Mouse (Mus musculus): ENCODE results near the gene Igsf21.

Igsf21 gene

DNA sequence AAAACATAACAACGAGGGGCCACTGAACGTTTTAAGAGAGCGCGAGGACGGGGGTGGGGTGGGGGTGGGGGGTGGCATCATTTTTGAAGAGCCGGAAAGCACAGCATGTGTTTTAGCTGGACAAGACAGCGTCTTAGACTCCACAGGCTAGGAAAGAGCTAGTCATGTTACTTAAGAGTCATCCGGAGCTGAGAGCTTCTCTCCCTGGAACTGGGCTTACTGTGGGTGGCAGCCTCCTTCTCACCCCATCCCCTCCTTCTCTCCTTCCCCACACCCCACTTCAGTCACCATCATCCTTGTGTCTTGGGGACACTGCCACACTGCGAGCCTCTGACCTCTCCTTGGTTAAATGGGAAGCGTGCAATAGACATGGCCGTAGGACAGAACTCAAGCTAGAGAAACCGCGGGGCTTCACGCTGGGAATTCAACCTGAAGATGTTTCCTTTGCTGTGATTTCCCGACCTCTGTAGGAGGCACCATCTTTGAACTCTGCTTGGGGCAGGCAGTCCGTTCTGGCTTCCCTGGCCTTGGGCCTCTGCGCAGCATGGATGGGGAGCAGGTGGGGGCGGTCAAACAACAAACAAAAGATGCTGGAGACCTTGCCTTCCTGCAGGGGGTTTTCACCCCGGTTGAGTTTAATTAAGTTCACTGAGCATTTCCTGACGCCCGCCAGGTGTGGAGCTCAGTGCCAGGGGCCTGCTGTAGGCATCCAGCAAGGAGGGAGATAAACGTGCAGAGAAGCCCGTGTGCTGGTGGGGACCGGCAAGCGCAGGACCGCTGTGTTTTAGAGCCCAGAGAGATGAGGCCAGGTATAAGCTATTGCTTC, 207.8 kb downstream of the Igsf21 start:
- no peak for DNase-seq

DNA sequence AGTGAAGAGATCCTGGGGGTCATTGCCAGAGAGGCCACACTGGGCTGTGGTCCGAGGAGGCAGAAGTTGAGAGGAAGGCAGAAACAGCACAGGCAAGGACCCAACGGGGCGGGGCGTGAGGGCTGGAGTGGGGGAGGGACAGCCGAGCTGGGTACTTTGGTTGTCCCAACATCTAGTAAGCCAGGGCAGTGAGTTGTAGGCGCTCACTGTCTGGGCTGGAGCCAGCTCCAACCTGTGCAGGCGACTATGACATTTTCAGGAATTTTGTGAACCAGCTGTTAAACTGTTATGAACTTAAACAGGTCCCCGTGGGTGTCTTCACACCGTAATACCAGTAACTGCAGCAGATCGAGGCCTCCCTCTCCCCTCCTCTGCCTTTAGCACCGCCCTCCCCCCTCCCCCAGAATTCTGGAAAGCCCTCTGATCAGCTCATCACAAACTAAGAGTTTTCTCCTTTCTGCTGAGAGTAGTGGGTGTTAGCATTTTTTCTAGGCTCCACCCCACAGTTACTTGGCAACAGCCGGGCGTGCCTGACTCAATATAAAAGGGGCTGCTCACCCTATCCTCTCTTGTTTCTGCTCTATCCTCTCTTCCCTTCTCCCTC, 208.7 kb downstream of the Igsf21 start:
- DNase-seq: peak; percentile 64

DNA sequence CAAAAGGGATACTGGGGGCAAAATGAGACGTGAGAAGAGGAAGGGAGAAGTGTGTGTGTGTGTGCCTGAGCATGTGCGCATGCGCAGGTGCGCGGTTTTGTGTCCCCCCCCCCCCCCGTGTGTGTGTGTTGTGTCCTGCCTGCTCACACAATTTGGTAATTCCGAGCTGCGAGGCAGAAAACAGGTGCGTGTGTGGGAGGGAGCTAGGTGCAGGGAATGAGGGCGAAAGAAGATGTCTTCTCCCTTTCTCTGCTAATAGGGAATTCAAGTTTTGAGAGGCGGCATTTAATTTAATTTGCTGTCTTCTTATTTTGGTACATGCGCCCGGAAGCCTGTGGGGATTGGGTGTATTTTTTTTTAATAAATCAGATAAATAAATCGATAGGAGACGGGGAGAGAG, 211.4 kb downstream of the Igsf21 start:
- no peak for DNase-seq

DNA sequence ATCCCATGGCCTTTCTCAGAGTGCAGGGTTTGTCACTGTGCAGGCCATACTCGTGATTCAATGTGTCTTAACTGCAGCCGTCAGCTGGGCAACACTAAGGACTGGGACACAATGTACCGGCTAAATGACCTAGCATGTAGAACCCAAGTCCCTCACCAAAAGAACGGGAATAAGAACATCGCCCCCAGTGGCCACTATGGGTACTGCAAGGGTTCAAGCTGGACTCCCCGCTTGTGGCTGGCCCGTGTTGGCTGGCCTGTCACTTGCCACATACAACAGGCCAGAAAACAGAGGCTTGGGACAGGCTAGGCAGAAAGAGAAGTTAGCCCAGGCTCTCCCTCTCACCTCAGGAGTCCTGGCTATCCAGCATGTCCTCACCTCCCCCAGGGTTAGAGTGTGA, 213.2 kb downstream of the Igsf21 start:
- DNase-seq: no peak

DNA sequence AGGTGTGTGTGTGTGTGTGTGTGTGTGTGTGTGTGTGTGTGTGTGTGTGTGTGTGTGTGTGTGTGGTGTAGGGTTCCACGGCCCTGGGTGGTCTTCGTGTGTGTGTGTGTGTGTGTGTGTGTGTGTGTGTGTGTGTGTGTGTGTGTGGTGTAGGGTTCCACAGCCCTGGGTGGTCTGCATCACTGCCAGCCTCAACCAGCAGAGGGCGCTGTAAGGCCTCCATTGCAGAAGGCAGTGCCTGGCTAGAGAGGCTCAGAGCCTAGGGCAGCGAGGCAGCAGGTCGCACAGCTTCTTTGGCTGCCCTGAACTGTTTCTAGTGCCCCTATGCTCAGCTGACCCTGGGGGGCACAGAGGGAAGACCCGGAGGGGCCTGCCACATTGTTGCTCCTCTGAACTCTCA, 216.2 kb downstream of the Igsf21 start:
- peak; percentile 34 for DNase-seq

DNA sequence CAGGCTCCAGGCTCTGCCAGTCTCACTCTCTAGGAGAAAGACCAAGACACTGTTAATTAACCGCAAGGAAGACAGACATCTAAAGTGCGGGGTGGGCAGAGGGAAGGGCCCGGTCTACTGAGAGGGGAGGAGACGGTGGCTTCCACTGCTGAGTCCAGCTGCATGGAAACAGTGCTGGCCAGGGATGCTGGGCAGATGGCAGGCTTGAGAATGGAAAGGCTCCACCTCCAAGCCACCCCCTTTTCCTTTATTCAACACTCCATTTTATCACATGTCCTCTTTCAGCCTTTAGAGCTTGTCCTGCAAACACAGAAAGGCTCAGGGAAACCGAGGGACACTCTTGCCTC, 216.6 kb downstream of the Igsf21 start:
- DNase-seq: no peak

DNA sequence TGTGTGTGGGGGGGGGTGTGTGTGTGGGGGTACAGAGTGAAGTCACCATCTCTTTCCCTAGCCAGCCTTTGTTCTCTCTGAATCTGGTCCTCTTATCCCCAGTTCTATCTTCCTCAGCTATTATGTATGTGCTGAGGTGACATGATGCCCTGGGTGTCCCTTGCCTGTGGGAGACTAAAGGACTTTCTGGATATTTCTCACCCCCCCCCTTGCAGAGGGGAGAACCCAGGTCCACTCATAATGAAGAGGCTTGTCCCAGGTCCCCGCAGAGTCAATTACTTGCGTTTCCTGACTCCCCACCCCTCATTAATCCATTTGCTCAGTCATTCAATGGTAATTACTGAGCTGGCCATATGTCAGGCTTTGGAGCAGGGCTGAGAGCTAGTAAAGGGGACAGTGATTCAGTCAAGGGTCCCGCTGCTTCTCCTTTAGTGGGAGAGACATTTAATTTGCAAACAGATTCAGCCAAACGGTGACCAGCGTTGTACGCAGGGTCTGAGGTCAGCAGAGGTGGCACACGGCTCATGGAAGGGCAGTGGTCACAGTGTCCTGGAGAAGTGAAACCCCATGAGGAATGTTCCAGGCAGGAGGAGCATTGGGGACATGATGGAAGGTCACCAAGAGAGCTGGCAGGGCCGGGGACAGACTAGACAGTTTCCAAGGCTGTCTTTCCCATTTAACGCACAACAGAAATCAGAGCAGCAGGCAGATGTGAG, 217.1 kb downstream of the Igsf21 start:
- DNase-seq: no peak

DNA sequence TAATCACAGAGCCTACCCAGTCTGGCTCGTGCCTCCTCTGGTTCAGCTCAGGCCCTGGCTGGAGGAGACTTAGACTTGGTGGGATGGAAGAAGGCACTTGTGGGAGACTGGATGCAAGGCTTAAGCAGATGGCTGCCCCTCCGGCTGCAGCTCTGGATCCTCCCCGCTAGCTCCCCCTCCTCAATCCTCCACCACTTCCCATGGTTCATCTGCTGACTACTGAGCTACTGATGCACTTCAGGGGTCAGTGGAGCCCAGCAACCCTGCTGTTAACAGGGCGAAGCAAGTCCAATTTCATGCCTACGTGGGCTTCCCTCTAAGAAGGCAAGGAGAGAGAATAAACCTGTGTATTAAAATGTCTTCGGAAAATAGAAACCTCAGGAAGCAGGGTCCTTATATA, 222.8 kb downstream of the Igsf21 start:
- no peak for DNase-seq

DNA sequence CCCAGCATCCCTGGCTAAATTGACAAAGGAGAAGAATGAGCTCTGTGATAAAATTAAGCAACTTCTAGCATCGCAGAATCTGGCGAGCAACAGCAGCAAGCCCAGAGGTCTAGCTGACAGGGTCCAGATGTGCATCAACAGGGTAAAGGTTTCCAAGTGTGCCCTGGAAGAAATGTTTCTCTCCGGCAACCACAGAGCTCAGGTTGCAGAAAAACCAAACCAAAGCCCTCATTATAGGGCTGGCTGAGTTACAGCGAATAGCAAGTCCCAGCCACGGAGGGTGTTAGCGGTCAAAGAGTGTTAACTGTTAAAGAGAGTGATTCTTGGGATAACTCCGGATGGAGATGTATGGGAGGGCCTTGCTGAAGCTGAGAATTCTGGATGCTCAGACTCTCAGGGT, 230.7 kb downstream of the Igsf21 start:
- no peak for DNase-seq

DNA sequence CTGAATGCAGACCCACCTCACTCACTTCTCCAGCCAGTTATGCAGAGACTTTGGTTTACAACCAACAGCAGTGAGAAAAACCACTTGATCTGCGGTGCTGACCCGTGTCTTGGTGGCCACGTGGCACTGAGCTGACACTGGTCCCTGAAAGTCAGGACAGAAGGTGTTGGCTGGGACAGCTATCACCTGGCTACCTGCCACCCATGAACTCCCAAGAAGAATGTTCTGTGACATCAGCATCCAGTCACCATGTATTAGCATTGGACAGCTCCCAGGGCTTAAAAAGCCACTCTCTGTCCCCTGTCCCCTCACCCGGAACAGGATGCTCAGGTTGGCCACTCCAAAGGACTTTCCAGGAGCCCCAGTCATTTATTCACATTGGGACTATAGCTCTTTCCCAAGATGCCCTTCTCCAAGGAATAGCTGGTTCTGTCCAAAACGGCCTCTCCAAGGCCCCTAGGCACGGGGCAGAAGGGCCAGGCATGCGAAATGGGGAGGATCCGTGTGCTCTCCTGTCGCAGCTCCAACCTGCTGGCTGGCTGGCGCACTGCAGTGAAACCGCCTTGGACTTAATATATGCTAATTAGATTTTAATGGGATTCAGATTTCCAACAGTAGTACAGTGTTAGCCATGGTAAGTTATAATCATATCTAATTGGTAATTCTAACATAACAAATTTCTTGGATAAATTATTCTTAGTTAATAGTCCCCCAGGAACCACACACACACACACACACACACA, 235.7 kb downstream of the Igsf21 start:
- no peak for DNase-seq

DNA sequence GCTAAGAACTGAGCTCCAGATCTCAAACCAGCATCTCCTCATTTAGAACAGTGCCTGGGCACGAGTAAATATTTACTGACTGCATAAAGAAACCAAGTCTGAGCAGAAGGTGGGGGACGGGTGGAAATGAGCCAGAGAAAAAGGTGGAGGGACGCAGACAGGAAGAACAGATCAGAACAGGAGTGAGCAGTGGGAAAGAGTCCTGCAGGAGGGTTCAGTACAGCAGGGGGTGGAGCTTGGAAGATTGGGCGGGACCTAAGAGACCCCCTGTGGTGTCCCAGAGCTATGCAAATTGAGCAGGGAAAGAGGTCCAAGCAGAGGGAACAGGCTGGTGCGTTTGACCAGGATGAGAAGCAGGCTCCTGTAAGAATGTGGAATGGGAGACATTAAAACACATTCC, 241.7 kb downstream of the Igsf21 start:
- no peak for DNase-seq

DNA sequence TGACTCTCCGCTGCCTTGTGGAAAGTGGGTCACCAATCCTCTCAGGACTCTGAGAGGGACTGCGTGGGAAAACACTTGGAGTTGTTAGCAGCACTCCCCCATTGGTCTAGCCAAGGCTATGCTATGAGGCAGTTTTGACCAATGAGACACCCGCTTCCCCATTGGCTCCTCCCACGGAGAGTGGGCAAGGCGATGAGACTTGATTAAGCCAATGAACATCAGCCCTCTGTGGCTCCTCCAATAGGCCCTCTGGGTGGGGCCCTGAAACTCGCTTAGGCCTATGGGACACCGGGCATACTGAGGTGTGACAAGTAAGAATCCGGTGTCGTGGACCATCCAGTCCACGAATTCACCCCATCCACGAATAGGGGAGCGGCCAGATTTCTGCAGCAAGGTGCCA, 242.4 kb downstream of the Igsf21 start:
- peak; percentile 73 for DNase-seq

DNA sequence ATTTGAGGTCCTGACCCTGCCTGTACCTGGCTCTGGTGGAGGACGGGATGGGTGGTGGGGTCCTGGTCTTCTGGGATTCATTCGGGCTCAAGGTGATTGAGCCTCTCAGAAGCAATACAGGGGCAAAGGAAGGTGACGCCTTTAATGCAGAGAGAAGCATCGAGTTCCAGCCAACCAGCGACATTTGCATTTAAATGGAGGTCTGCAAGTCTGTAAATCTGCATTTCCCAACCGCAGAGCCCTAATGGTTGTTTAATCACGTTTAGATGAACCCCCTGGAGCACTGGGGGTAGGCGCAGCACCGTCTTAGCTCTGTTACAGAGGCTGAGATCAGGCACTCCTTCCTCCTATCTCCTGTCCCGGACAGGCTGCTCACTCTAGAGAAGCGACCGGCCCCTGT, 244.5 kb downstream of the Igsf21 start:
- DNase-seq: no peak

DNA sequence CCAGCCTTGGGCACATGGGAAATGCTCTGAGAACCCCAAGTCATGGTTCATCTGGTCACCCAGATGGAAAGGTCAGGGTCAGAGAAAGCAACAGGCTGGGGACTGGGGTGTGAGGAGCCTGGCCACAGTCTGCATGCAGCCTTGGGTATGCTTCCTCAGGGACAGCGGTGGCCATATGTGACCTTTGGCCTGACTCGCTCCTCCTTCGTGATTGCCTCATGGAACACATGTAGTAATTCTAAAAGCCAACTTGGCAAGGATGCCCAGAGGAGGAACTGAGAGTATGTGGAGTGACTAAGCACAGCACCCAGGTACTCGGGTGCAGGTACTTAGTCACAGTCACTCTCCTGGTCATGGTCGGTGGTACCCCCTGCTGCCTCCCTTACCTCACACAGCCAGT, 245.7 kb downstream of the Igsf21 start:
- no peak for DNase-seq

DNA sequence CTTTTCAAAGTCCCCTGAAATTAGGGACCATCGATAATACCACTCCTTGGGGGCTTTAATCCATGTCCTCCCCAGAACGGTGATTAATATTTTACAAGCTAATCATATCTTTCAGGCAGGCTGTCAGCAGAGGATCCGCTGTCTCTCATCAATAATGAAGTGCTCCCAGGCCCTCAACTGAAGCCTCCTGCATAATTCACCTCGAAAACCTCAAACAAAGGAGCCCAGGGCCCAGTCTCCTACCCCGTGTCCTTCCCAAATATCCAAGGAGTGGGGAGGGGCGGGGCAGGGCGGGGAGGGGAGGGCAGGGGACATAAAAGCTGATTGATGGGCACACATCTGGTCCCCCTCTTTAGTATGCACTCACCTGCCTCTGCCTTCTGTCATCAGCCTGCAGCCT, 247.6 kb downstream of the Igsf21 start:
- DNase-seq: no peak

DNA sequence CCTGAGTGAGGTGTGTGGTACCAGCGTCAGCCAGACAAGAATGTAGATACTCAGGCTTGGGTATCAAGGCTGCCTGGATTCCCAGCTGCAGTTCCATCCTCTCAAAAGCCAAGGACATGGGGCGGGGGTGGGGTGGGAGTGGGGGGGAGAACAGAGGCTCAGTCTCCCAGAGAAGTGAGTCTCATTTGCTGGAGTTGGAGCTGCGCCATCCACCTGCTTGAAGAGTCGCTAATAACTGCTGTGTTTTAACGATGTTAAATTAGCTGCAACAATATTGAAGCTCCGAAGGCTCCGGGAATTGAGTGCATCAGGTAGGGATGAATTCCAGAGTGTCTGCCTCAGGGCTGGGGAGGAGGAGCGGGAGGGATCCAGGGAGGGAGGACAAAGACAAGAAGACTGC, 250.9 kb downstream of the Igsf21 start:
- DNase-seq: no peak

DNA sequence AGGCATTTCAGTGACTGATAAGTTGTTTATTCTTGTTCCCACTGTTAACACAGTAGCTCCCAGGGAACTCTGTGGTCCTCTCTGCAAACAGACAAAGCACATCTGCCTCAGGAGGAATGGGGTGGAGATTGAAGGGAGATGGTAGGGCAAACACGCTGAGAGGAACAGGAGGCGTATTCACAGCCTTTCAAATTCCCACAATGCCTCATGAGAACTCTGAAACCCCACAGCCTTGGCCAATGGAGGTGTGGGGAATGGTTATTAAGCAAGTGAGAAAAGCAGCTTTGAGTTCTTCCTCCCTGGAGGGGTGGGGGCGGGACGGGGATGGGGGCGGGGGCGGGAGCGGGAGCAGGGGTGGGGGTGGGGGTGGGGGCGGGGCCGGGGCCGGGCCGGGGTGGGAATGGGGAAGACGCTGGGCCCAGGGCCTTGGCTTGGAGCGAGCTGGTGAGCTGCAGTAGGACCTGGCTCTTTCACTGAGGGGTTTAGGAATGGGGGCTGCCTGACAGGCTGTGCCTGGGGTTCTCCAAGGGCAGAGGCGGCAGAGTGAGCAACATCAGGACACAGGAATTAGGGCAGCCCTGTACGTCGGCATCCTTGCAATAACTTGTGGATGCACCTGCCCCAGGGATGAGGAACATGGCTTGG, 253.4 kb downstream of the Igsf21 start:
- no peak for DNase-seq

DNA sequence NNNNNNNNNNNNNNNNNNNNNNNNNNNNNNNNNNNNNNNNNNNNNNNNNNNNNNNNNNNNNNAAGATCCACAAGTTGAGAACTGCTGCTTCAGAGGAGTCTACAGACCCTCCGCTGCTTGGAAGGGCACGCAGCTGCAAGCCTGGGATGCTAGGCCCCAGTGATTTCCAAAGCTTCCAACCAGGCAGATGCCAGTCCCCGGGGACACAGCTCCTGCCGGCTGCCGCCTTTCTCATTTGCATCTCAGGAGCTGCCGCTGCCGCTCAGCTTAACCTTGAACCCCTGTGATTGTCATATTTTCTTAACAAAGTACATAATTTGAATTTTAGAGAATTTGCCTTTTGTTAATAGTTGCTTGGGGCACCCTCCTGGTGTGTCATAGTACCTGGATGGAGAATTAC, 259.7 kb downstream of the Igsf21 start:
- DNase-seq: no peak

DNA sequence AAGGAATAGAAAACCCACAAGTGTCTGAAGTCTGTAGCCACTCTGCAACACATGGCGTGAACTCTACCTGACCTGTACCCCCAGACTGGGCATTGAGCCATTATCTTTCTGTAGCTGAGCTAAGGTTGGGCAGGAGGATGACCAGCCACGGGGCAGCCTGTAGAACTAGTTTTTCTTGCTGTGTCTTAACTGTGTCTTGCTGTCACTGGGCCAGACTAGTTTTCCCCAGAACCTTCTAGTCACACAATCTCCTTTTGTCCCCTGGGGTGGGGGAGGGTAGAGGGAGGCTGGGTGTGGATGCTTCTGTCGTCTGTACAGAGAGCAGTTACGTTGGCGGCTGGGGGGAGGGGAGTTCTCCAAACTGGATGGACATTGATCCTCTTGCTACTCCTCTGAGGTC, 267.9 kb downstream of the Igsf21 start:
- no peak for DNase-seq

DNA sequence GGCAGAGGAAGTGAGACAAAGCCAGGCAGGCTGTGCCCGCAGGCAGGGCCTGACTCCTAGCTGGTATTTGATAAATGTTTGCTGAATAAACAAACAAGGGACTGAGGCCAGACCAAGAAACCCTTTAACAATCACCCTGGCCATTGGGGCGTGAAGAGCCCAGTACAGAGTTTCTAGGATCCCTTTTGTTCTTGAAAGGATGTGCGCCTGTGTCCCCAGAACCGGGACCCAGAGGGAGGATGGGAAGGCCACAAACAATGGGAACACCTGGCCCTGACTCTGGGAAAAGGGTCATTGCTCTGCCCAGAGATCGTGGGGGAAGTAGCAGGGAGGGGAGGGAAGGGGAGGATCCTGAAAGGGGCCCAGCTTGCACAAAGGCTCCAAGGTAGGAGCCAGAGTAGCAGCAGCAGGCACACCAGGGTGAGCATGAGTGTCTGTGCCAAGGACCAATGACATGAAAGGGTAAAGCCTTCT, 269.2 kb downstream of the Igsf21 start:
- DNase-seq: no peak
